Mouse (Mus musculus): ENCODE measurements at regions not wholly inside any gene's neighbourhood (a gene's known extent, or its start where the extent isn't known, plus 50 kb on each side); places are given as distances from the start of the nearest gene placed in this dataset.
A peak's percentile ranks its signal among the peaks of the same experiment; 100 is the strongest.

- peak; percentile 55 for DNase-seq
These were observed 576.3 kb upstream of the Kdm8 start for GRCm38 (mm10) chr7:124868133-124868603.

GRCm38 (mm10) chr7:124868621-124869020 lies 575.9 kb upstream of the Kdm8 start:
- DNase-seq = no peak

GRCm38 (mm10) chr7:124880771-124881170 lies 563.7 kb upstream of the Kdm8 start:
- no peak for DNase-seq

- peak; percentile 4 for DNase-seq
These were observed 537.2 kb upstream of the Kdm8 start for GRCm38 (mm10) chr7:124907233-124907632.

- DNase-seq = no peak
These were observed 536.7 kb upstream of the Kdm8 start for GRCm38 (mm10) chr7:124907662-124908296.

GRCm38 (mm10) chr7:124914061-124914460 lies 530.4 kb upstream of the Kdm8 start:
- no peak for DNase-seq

GRCm38 (mm10) chr7:124914479-124914878 lies 530.0 kb upstream of the Kdm8 start:
- no peak for DNase-seq

- no peak for DNase-seq
These were observed 529.5 kb upstream of the Kdm8 start for GRCm38 (mm10) chr7:124914972-124915371.

- DNase-seq = no peak
These were observed 528.8 kb upstream of the Kdm8 start for GRCm38 (mm10) chr7:124915637-124916036.

GRCm38 (mm10) chr7:124917606-124918120 lies 526.8 kb upstream of the Kdm8 start:
- DNase-seq = peak; percentile 6

GRCm38 (mm10) chr7:124922806-124923205 lies 521.7 kb upstream of the Kdm8 start:
- DNase-seq = no peak

- DNase-seq = peak; percentile 41
These were observed 510.9 kb upstream of the Kdm8 start for GRCm38 (mm10) chr7:124933573-124933972.

GRCm38 (mm10) chr7:124939357-124939756 lies 505.1 kb upstream of the Kdm8 start:
- no peak for DNase-seq

GRCm38 (mm10) chr7:124941527-124941926 lies 502.9 kb upstream of the Kdm8 start:
- DNase-seq = no peak

GRCm38 (mm10) chr7:124946424-124946823 lies 498.1 kb upstream of the Kdm8 start:
- peak; percentile 31 for DNase-seq

- no peak for DNase-seq
These were observed 487.1 kb upstream of the Kdm8 start for GRCm38 (mm10) chr7:124957329-124957728.

GRCm38 (mm10) chr7:124974870-124975488 lies 469.5 kb upstream of the Kdm8 start:
- DNase-seq = no peak

- no peak for DNase-seq
These were observed 455.0 kb upstream of the Kdm8 start for GRCm38 (mm10) chr7:124989456-124989855.

- DNase-seq = no peak
These were observed 453.8 kb upstream of the Kdm8 start for GRCm38 (mm10) chr7:124990695-124991094.

GRCm38 (mm10) chr7:124996538-124996937 lies 447.9 kb upstream of the Kdm8 start:
- no peak for DNase-seq

- no peak for DNase-seq
These were observed 443.8 kb upstream of the Kdm8 start for GRCm38 (mm10) chr7:125000669-125001068.

- no peak for DNase-seq
These were observed 438.8 kb upstream of the Kdm8 start for GRCm38 (mm10) chr7:125005638-125006037.

GRCm38 (mm10) chr7:125019259-125019658 lies 425.2 kb upstream of the Kdm8 start:
- DNase-seq = no peak

GRCm38 (mm10) chr7:125024944-125025343 lies 419.5 kb upstream of the Kdm8 start:
- no peak for DNase-seq

Measured in lung, postnatal 36 days (tissue).